Mouse (Mus musculus) adrenal gland, postnatal 4 days (tissue): ENCODE data around the gene Acsf3. TPM values are rescaled to one million over a fixed set of nuclear protein-coding genes. Genes with fewer than 3 reads are reported as not detected.
A peak's percentile ranks its signal among the peaks of the same experiment; 100 is the strongest.

ENCODE experiments used
- DNase-seq, 2 experiments: peaks; one replicate each; pipeline ENCODE4 v3.0.0; 2021 to 2022; ENCODE audit warnings: low spot score in 2 of 2, mixed read lengths in 2 of 2
- total RNA-seq, 2 experiments: library from RNA; stranded (reverse); gene quantifications; 2 replicates each; pipeline ENCODE4 v1.2.3; 2021

Gene Acsf3
- total RNA-seq, 2 experiments from 2014 or later: 34.0 to 35.8 TPM

GRCm38 (mm10) chr8:122807907-122808306 is 32.6 kb downstream of the Acsf3 start:
- DNase-seq: no peak

GRCm38 (mm10) chr8:122810376-122810775 is 35.1 kb downstream of the Acsf3 start:
- no peak for DNase-seq

- DNase-seq: no peak
These were observed 36.7 kb downstream of the Acsf3 start for GRCm38 (mm10) chr8:122811870-122812494.

GRCm38 (mm10) chr8:122812610-122813250 is 37.4 kb downstream of the Acsf3 start:
- no peak for DNase-seq

GRCm38 (mm10) chr8:122814608-122815007 is 39.3 kb downstream of the Acsf3 start:
- no peak for DNase-seq

- DNase-seq: no peak
These were observed 41.7 kb downstream of the Acsf3 start for GRCm38 (mm10) chr8:122816965-122817364.

GRCm38 (mm10) chr8:122817724-122818496 is 42.6 kb downstream of the Acsf3 start:
- no peak for DNase-seq

GRCm38 (mm10) chr8:122819776-122820175 is 44.5 kb downstream of the Acsf3 start:
- no peak for DNase-seq

- DNase-seq: no peak
These were observed 49.3 kb downstream of the Acsf3 start for GRCm38 (mm10) chr8:122824571-122824970.

- DNase-seq: no peak
These were observed 49.7 kb downstream of the Acsf3 start for GRCm38 (mm10) chr8:122824986-122825385.

GRCm38 (mm10) chr8:122825408-122825807 is 50.1 kb downstream of the Acsf3 start:
- no peak for DNase-seq

- DNase-seq: no peak
These were observed 54.1 kb downstream of the Acsf3 start for GRCm38 (mm10) chr8:122829396-122829795.

- peak; percentile 80 to 87 for DNase-seq
These were observed 55.2 kb downstream of the Acsf3 start for GRCm38 (mm10) chr8:122830349-122831061.

GRCm38 (mm10) chr8:122834416-122834815 is 59.1 kb downstream of the Acsf3 start:
- no peak for DNase-seq

GRCm38 (mm10) chr8:122834971-122835370 is 59.7 kb downstream of the Acsf3 start:
- DNase-seq: peak; percentile 41 to 60

- no peak for DNase-seq
These were observed 60.9 kb downstream of the Acsf3 start for GRCm38 (mm10) chr8:122836199-122836598.

GRCm38 (mm10) chr8:122836696-122837095 is 61.4 kb downstream of the Acsf3 start:
- no peak for DNase-seq

GRCm38 (mm10) chr8:122844161-122844560 is 68.9 kb downstream of the Acsf3 start:
- DNase-seq: no peak

GRCm38 (mm10) chr8:122845662-122846061 is 70.4 kb downstream of the Acsf3 start:
- no peak for DNase-seq

GRCm38 (mm10) chr8:122847829-122848561 is 72.7 kb downstream of the Acsf3 start, which contains the start of gene Cdh15:
Cdh15 (plus strand) TSS chr8:122847966.
- DNase-seq: peak in 1 of 2 experiments; percentile 50
